ENCODE assay signal across 8 mouse cellular contexts in genomic region chr4:126839873-126840272, GRCm38 (mm10).
DNase-seq lines count a peak whose midpoint lies in the region; ATAC-seq lines count a peak whose summit lies in the region.

No protein-coding gene starts in this region.

- DNase-seq in 3T3-L1 (ENCODE audit: low read depth, low spot score) = peak; percentile 88
- peak; percentile 92 to 93 for DNase-seq in cerebellum, postnatal 4 days (ENCODE audit: low spot score in 2 of 2)
- DNase-seq in gastrocnemius, postnatal 25 days = peak; percentile 48
- peak; percentile 87 for DNase-seq in kidney, adult 9 months
- DNase-seq in liver = peak; percentile 81
- DNase-seq in naive thymus-derived CD4-positive, alpha-beta T cell, adult 2 months (ENCODE audit: low read depth) = peak; percentile 84
- DNase-seq in spleen, postnatal 4 days (ENCODE audit: low spot score in 2 of 2) = peak; percentile 73 to 91

- peak; percentile 65 for ATAC-seq in activated CD4-positive, CD25-positive, alpha-beta regulatory T cell, adult 4 months

Comparison
In these comparisons a context has a peak if more than half of its experiments do, and no peak if none do; other contexts are left out.
1. Peak in every context shown above with its lines: DNase-seq and ATAC-seq.